Mouse (Mus musculus): ENCODE measurements around the gene St6galnac3. TPM values are rescaled to one million over a fixed set of nuclear protein-coding genes. Genes with fewer than 3 reads are reported as not detected.
"Not testable (repeated sequence)": the region's sequence is repeated elsewhere in the genome, so short reads cannot be mapped to it uniquely, and the experiment has no call there.

Gene St6galnac3
- 38.3 and 41.2 TPM in 2 replicates for polyA plus RNA-seq (2016; fragmentation: Nextera tagmentation; extraction: Ambion mirVana)

DNA sequence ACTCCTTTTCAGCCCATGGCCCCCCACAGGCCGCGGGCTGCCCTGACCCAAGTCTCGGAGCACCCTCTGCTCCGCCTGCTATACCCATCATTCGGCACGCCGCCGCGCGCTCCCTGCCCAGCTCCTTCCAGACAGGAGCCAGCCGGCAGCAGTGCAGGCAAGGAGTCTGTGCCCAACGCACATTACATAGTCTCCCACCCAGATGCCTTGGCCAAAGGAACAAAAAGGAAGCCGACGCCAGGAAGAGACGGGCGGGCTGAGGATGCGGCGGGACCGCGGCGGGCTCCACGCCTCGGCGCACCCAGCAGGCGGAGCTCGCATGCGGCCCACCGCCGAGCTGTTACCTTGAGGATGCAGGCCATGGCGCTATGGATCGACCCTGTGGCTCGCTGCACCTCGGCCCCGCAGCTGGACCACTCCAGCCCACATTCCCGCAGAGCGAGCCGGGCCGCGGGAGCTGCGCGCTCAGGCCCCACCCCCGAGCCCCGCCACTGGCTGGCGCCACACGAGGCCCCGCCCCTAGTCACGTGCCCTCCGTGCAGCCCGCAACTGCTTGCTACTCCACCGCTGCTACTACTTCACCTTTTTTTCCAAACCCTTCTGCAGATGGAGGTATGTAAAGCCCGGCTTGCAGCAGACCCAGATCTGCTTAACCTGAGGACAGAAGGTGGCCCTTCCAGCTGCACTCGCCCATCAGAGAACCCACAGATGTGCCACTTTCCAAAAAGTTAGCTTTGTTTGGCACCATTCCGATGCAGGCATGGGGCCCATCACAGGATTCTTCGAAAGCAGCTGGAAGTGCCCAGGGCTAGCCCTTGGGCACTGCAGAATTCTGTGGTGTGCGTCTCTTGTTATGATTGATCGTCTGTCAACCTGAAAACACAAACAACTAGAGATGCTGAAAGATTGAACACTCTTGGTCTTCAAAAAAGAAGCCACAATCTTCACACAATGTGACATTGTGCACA, at the start of gene St6galnac3:
Gene St6galnac3 (minus strand): TSS at position 474 of the 968 bp plus-strand sequence.
- Histone ChIP-seq H3K4me1 (replicated peaks) (peaks cover 23% of the 10 kb centered on the region), H3K4me2 (peak within 1 kb of the TSS; percentile 79), H3K9me3 (no peaks in the 10 kb centered on the region), H3K27me3 (no peaks in the 10 kb centered on the region; the same call in 1 of the 2 replicates), H3K36me3 (no peaks in the 10 kb centered on the region), H3K4me3 (replicated peaks) (peak within 1 kb of the TSS; percentile 69), H3K9ac (replicated peaks) (peak within 1 kb of the TSS; percentile 80), H3K27ac (peak within 1 kb of the TSS; percentile 91)
- ATAC-seq (ENCODE audit: insufficient number of reproducible peaks, insufficient read depth, low FRiP score, low TSS enrichment, low read depth): peak; percentile 94
- 2% methylated on average over 56 of the region's 56 CpGs for WGBS

DNA sequence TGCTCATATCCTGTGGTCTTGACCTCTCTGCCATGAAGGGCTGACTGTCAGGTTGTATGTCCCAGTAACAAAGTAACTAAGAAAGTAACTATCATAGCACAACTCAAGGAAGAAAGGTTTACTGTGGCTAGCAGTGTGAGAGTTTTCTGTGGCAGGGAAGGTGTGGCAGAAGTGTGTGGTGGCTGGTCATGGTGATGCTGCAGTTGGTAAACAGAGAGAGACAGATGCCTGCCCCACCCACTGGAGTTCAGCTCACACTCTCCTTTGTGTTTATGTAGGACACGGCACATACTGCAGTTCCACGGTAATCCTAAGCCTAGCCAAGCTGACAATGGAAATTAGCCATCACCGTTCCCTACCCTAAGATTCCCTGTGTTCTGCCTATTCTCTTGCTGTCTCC, 49.6 kb upstream of the St6galnac3 start:
- no peak overlapping the region for H3K9ac ChIP-seq (replicated peaks)
- no peaks in the 10 kb centered on the region for H3K4me1 ChIP-seq (replicated peaks)
- no peak overlapping the region for H3K4me3 ChIP-seq (replicated peaks)
- WGBS: 88% methylated on average over 3 of the region's 3 CpGs
- H3K9me3 ChIP-seq: no peaks in the 10 kb centered on the region
- H3K27me3 ChIP-seq: peaks cover 3% of the 10 kb centered on the region; the same call in 1 of the 2 replicates
- H3K4me2 ChIP-seq: no peak overlapping the region
- no peak for ATAC-seq (ENCODE audit: insufficient number of reproducible peaks, insufficient read depth, low FRiP score, low TSS enrichment, low read depth)
- H3K27ac ChIP-seq: no peak overlapping the region
- no peaks in the 10 kb centered on the region for H3K36me3 ChIP-seq

DNA sequence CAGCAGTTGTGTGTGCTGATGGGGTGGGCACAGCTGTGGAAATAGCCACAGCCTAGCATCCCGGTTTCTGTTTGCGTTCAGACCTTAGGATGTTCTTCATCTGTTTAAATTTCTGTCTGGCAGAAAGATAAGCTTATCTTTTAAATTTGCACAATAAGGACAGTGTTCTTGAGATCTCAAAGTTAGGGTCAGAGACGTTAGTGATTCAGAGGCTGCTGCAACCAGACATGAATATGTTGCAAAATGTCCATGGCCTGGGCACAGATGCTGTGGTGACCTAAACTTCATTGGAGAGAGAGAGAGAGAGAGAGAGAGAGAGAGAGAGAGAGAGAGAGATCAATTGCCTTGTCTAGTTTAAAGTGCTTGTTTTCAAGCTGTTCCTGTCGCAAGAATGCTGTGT, 46.5 kb upstream of the St6galnac3 start:
- no peak overlapping the region for H3K4me3 ChIP-seq (replicated peaks)
- 80% methylated on average over 4 of the region's 4 CpGs for WGBS
- H3K27ac ChIP-seq: no peak overlapping the region
- no peak overlapping the region for H3K4me2 ChIP-seq
- H3K4me1 ChIP-seq (replicated peaks): no peaks in the 10 kb centered on the region
- H3K27me3 ChIP-seq: peaks cover 3% of the 10 kb centered on the region; the same call in 1 of the 2 replicates
- no peaks in the 10 kb centered on the region for H3K36me3 ChIP-seq
- H3K9ac ChIP-seq (replicated peaks): no peak overlapping the region
- H3K9me3 ChIP-seq: no peaks in the 10 kb centered on the region
- no peak for ATAC-seq (ENCODE audit: insufficient number of reproducible peaks, insufficient read depth, low FRiP score, low TSS enrichment, low read depth)

DNA sequence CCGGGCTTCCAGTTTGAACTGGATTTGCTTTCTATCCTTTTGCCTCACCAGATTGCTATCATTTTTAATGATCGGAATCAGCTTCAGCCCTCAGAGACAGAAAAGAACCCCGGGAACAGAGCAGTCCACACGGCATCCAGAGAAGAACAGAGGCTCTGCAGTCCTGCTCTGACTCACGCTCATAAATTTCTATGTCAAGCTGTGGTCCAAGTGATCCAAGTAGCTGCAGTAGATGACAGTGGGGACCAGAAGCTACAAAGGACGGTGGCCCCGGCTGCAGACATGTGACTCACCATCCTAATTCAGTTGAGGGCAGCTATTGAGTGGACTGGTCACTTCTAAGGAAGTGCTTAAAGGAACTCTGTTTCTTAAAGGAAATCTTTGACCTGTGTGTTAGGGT, 45.6 kb upstream of the St6galnac3 start:
- Histone ChIP-seq H3K9ac (replicated peaks) (no peak overlapping the region), H3K4me1 (replicated peaks) (no peaks in the 10 kb centered on the region), H3K4me3 (replicated peaks) (no peak overlapping the region), H3K9me3 (no peaks in the 10 kb centered on the region), H3K27me3 (peaks cover 3% of the 10 kb centered on the region; the same call in 1 of the 2 replicates), H3K4me2 (no peak overlapping the region), H3K36me3 (no peaks in the 10 kb centered on the region), H3K27ac (no peak overlapping the region)
- WGBS: 45% methylated on average over 7 of the region's 7 CpGs
- no peak for ATAC-seq (ENCODE audit: insufficient number of reproducible peaks, insufficient read depth, low FRiP score, low TSS enrichment, low read depth)

DNA sequence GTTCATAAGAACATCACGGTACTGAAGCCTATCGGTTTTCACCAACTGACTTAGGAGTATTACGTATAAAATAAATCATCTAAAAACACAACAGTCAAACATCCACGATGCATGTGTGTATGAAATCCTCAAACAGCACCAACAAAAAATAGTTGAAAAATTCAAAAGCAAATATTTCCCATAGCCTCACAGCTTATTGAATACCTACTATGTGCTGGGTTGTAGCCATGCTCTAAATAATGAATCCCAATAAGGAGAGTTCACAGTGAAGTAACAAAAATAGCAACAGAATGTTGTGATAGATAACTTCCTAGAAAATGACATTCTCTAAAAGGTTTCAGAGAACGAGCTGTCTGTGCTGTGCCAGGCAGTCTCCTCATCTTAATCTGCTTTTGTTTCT, 44.2 kb upstream of the St6galnac3 start:
- WGBS: 88% methylated on average over 5 of the region's 5 CpGs
- Histone ChIP-seq H3K4me1 (replicated peaks) (peaks cover 2% of the 10 kb centered on the region; the same call in 1 of the 2 replicates), H3K9ac (replicated peaks) (no peak overlapping the region), H3K27ac (no peak overlapping the region), H3K9me3 (no peaks in the 10 kb centered on the region), H3K4me3 (replicated peaks) (no peak overlapping the region), H3K27me3 (peaks cover 3% of the 10 kb centered on the region; the same call in 1 of the 2 replicates), H3K4me2 (no peak overlapping the region), H3K36me3 (no peaks in the 10 kb centered on the region)
- no peak for ATAC-seq (ENCODE audit: insufficient number of reproducible peaks, insufficient read depth, low FRiP score, low TSS enrichment, low read depth)

DNA sequence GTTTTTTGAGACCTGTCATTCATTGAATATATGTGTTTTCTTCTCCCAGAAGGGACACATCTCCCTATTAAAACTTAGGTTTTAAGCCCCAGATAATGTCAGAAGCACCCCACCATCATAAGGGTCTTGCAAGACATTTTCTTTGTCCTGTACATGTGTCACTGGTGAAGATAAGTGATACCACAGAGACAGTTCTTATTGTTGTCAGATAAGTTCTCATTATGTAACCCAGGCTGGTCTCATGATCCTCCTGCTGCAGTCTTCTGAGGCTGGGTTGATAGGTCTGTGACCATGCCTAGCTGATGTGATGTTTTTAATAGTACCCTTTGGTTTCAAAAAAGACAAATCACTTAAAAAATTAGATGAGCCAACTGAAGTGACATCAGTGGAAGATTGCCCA, 40.2 kb upstream of the St6galnac3 start:
- H3K27me3 ChIP-seq: no peaks in the 10 kb centered on the region
- H3K4me1 ChIP-seq (replicated peaks): peaks cover 6% of the 10 kb centered on the region; the same call in 1 of the 2 replicates
- no peak for ATAC-seq (ENCODE audit: insufficient number of reproducible peaks, insufficient read depth, low FRiP score, low TSS enrichment, low read depth)
- no peak overlapping the region for H3K27ac ChIP-seq
- no peak overlapping the region for H3K4me3 ChIP-seq (replicated peaks)
- no peak overlapping the region for H3K9ac ChIP-seq (replicated peaks)
- H3K36me3 ChIP-seq: no peaks in the 10 kb centered on the region
- no peaks in the 10 kb centered on the region for H3K9me3 ChIP-seq
- no peak overlapping the region for H3K4me2 ChIP-seq

DNA sequence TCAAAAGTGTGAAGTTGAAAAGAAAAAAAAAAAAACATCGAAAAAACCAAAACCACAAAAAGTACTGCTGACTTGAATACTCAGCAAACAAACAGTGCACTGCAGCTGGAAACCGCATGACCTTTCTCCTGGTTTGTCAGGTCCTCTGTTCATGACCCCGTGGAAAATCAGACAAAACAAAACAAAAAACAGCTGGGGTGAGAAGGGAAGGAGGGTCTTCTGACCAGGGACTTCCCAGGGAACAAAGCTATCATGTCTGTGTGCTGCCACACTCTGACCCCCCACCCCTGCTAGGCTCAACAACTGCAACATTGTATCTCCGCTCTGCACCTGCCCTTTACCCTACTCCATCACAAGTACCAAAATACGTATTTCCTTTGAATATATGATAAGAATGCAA, 39.8 kb upstream of the St6galnac3 start:
- Histone ChIP-seq H3K9me3 (no peaks in the 10 kb centered on the region), H3K27me3 (no peaks in the 10 kb centered on the region), H3K4me1 (replicated peaks) (peaks cover 6% of the 10 kb centered on the region; the same call in 1 of the 2 replicates), H3K4me3 (replicated peaks) (no peak overlapping the region), H3K27ac (no peak overlapping the region), H3K36me3 (no peaks in the 10 kb centered on the region), H3K4me2 (no peak overlapping the region), H3K9ac (replicated peaks) (no peak overlapping the region)
- 54% methylated on average over 5 of the region's 5 CpGs for WGBS
- ATAC-seq (ENCODE audit: insufficient number of reproducible peaks, insufficient read depth, low FRiP score, low TSS enrichment, low read depth): no peak; the same call in 1 of the 2 replicates

DNA sequence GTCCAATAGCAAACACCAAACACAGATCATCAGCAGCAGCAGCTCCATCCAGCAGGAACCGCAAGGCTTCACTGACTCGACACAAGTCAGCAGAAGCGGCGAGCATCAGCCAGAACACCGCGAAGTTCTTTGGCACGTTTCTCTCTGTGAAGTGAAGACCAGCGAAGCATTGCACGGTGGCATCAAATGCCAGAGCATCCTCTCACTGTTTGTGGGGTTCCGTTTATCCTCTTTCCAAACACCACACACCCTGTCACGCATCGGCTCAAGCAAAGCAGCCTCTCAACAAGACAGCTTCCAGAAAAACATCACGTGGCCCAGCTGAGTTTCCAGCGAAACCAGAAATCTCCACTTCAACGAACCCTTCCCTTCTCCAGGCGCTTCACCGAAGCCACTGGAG, 36.2 kb upstream of the St6galnac3 start:
- no peak overlapping the region for H3K4me3 ChIP-seq (replicated peaks)
- H3K27me3 ChIP-seq: no peaks in the 10 kb centered on the region
- H3K36me3 ChIP-seq: no peaks in the 10 kb centered on the region
- no peak overlapping the region for H3K27ac ChIP-seq
- no peak for ATAC-seq (ENCODE audit: insufficient number of reproducible peaks, insufficient read depth, low FRiP score, low TSS enrichment, low read depth)
- WGBS: 92% methylated on average over 17 of the region's 17 CpGs
- no peak overlapping the region for H3K4me2 ChIP-seq
- peaks cover 14% of the 10 kb centered on the region; the same call in 1 of the 2 replicates for H3K4me1 ChIP-seq (replicated peaks)
- no peaks in the 10 kb centered on the region for H3K9me3 ChIP-seq
- H3K9ac ChIP-seq (replicated peaks): no peak overlapping the region

DNA sequence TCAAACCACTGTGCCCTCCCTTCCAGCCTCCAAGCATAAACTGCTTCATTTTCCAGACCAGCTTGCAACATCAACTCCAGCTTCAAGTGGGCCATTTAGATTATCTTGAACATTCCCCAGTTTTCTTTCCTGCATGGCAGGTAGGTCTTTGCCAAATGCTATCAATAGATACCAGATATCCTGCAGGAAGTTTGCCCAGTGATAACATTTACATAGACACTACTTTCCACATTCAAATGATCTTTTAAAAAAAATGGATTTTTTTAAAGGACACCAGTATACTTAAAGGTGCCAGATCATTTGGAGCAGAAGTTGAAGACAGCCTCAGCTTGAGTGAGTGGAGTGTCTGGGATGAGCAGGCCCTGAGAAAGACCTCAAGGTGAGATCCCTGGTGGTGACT, 34.3 kb upstream of the St6galnac3 start:
- Histone ChIP-seq H3K9ac (replicated peaks) (no peak overlapping the region), H3K36me3 (no peaks in the 10 kb centered on the region), H3K4me3 (replicated peaks) (no peak overlapping the region), H3K9me3 (no peaks in the 10 kb centered on the region), H3K4me1 (replicated peaks) (peaks cover 12% of the 10 kb centered on the region; the same call in 1 of the 2 replicates), H3K27ac (no peak overlapping the region), H3K27me3 (no peaks in the 10 kb centered on the region), H3K4me2 (no peak overlapping the region)
- no peak for ATAC-seq (ENCODE audit: insufficient number of reproducible peaks, insufficient read depth, low FRiP score, low TSS enrichment, low read depth)

DNA sequence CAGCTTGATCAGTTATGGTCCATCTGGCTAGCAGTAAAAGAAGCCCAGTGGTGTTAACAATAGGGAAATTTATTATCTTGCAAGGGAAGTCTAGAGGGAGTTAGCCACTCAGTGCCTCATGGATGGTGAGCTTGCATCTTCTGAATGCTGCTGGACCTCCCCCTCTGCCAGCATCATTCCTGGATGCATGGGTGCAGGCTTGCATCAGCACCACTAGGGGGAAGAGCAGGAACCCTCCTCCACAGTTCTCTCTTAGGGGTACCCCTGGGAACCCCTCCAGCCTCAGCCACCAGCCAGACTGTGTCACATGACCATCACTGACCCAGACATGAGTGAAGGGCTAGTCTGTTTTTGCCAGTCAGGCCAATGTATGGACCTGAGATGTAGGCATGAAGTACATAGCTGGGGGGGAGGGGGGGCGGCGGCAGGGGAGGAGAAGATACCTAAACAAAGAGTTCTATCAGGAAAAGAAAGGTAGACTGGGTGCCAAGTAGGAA, 31.6 kb upstream of the St6galnac3 start:
- H3K4me2 ChIP-seq: no peak overlapping the region
- ATAC-seq (ENCODE audit: insufficient number of reproducible peaks, insufficient read depth, low FRiP score, low TSS enrichment, low read depth): no peak
- no peaks in the 10 kb centered on the region for H3K9me3 ChIP-seq
- H3K27me3 ChIP-seq: no peaks in the 10 kb centered on the region
- no peak overlapping the region for H3K4me3 ChIP-seq (replicated peaks)
- no peaks in the 10 kb centered on the region for H3K36me3 ChIP-seq
- H3K9ac ChIP-seq (replicated peaks): no peak overlapping the region
- H3K4me1 ChIP-seq (replicated peaks): peaks cover 8% of the 10 kb centered on the region; the same call in 1 of the 2 replicates
- no peak overlapping the region for H3K27ac ChIP-seq
- WGBS: 88% methylated on average over 2 of the region's 2 CpGs

DNA sequence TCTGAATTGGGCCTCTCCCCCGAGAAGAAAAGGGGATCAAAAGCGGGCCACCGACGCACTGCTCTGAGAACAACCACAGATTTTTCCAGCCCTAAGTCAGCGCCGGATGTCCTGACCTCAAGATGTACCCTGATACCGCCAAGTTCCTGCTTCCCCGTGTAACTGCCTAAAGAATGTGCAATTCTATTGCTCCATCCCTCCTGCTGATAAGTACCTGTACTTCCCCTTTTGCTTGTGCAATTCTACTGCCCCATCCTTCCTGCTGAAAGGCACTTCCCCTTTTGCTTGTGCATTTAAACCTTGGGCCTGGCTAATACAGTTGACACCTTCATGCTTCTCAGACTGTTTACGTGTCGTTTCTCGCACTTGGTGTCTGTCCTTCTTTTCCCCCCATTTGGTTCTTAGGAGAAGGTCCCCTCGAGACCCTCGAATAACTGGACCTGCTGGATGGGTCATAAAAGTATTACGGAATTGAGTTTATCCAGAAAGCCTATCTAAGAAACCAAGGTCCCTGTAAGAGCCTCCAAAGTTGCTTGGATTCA, 30.9 kb upstream of the St6galnac3 start:
- not testable (repeated sequence) for H3K9me3 ChIP-seq; H3K4me1 ChIP-seq (replicated peaks); H3K4me2 ChIP-seq; ATAC-seq (ENCODE audit: insufficient number of reproducible peaks, insufficient read depth, low FRiP score, low TSS enrichment, low read depth); H3K27ac ChIP-seq; H3K9ac ChIP-seq (replicated peaks); H3K4me3 ChIP-seq (replicated peaks); H3K27me3 ChIP-seq; H3K36me3 ChIP-seq
- WGBS: 74% methylated on average over 14 of the region's 14 CpGs

Data from limb, embryonic 12.5 days (tissue).